17 mouse cellular contexts compared by ENCODE assay signal in genomic region chr10:116444371-116444770, GRCm38 (mm10). TPM values are rescaled to one million over a fixed set of nuclear protein-coding genes. Genes with fewer than 3 reads are reported as not detected.
"Had no signal": no experiment of that assay in that cellular context is flagged by ENCODE, and none has a peak within 500 bp of the region (broad histone marks: within the 10 kb centered on the region; RNA-seq: fewer than 3 reads in every experiment).

No protein-coding gene starts in this region.

- ATAC-seq: midbrain, embryonic 16.5 days had no signal

- H3K9me3 ChIP-seq: limb, embryonic 15.5 days; midbrain, embryonic 12.5 days; neural tube, embryonic 13.5 days had no signal

- H3K4me2 ChIP-seq: limb, embryonic 15.5 days; liver, embryonic 15.5 days; lung, embryonic 14.5 days; midbrain, embryonic 12.5 days; neural tube, embryonic 13.5 days had no signal

- H3K4me1 ChIP-seq: liver, embryonic 15.5 days; megakaryocyte, embryonic 14.5 days; midbrain, embryonic 12.5 days; neural tube, embryonic 13.5 days had no signal

- DNase-seq: kidney, adult 8-10 months; kidney, postnatal 25 days; layer of hippocampus, postnatal 36 days; lung, embryonic 14.5 days; lung, postnatal 10 days; retina, postnatal 1 day; right cerebral cortex, postnatal 4 days; spleen, adult 18-20 months; thymus, adult 18-20 months; thymus, postnatal 14 days had no signal

- H3K9ac ChIP-seq: limb, embryonic 15.5 days; liver, embryonic 15.5 days; lung, embryonic 14.5 days; midbrain, embryonic 12.5 days; neural tube, embryonic 13.5 days had no signal

- H3K36me3 ChIP-seq: liver, embryonic 15.5 days had no signal

- H3K27me3 ChIP-seq: limb, embryonic 15.5 days; liver, embryonic 15.5 days; megakaryocyte, embryonic 14.5 days; midbrain, embryonic 12.5 days; neural tube, embryonic 13.5 days had no signal

- H3K4me3 ChIP-seq: limb, embryonic 15.5 days; liver, embryonic 15.5 days; megakaryocyte, embryonic 14.5 days; midbrain, embryonic 12.5 days; neural tube, embryonic 13.5 days had no signal

- H3K27ac ChIP-seq: limb, embryonic 15.5 days; liver, embryonic 15.5 days; macrophage; midbrain, embryonic 12.5 days; neural tube, embryonic 13.5 days had no signal

RNA-seq across cellular contexts. Expression of gene Kcnmb4, which starts 29.3 kb away (rescaled TPM):
- polyA plus RNA-seq: macrophage had no signal
